Mouse (Mus musculus) limb, embryonic 11.5 days (tissue): ENCODE data around the gene Med13l. TPM values are rescaled to one million over a fixed set of nuclear protein-coding genes. Genes with fewer than 3 reads are reported as not detected.

Source experiments
- ATAC-seq: fragments of 200-750 bp; cut with Nextera tagmentation; 2 replicates; pipeline ENCODE4 v1.8.0; 2017; ENCODE audit warnings: low read depth; ENCODE audit not compliant: insufficient number of reproducible peaks, low FRiP score, low TSS enrichment
- DNase-seq: peaks from one replicate; pipeline ENCODE4 v3.0.0-alpha.2; 2015; ENCODE audit warnings: low spot score
- H3K27ac ChIP-seq: fragments of 300-500 bp; sonication (generic); replicated peaks from 2 replicates; pipeline ENCODE4 v1.5.1; 2014; ENCODE audit warnings: low read depth, mild to moderate bottlenecking, low read length
- H3K27me3 ChIP-seq: fragments of 300-500 bp; sonication (generic); 2 replicates; pipeline ENCODE4 v1.6.1; 2014; ENCODE audit warnings: mild to moderate bottlenecking, low read length, mixed read lengths; ENCODE audit not compliant: control insufficient read depth, insufficient read depth
- H3K36me3 ChIP-seq: fragments of 300-500 bp; sonication (generic); 2 replicates; pipeline ENCODE4 v1.6.1; 2014; ENCODE audit warnings: mild to moderate bottlenecking, low read length, moderate library complexity, mixed read lengths; ENCODE audit not compliant: control insufficient read depth, insufficient read depth
- H3K4me1 ChIP-seq: fragments of 300-500 bp; sonication (generic); 2 replicates; pipeline ENCODE4 v1.6.1; 2014; ENCODE audit warnings: low read length, mixed read lengths; ENCODE audit not compliant: control insufficient read depth, insufficient read depth
- H3K4me2 ChIP-seq: fragments of 300-500 bp; sonication (generic); 2 replicates; pipeline ENCODE4 v1.6.1; 2014; ENCODE audit warnings: low read depth, mild to moderate bottlenecking, moderate library complexity; ENCODE audit not compliant: severe bottlenecking
- H3K4me3 ChIP-seq: fragments of 300-500 bp; sonication (generic); 2 replicates; pipeline ENCODE4 v1.5.1; 2014; ENCODE audit warnings: low read depth, low read length
- H3K9ac ChIP-seq: fragments of 300-500 bp; sonication (generic); 2 replicates; pipeline ENCODE4 v1.6.1; 2014; ENCODE audit warnings: mild to moderate bottlenecking, low read length
- H3K9me3 ChIP-seq: fragments of 300-500 bp; sonication (generic); 2 replicates; pipeline ENCODE4 v1.6.1; 2016; ENCODE audit warnings: low read length; ENCODE audit not compliant: control insufficient read depth
- WGBS: fragments of 180-500 bp; shearing (Covaris S2); extraction: QIAGEN DNeasy Blood & Tissue Kit; methylation state at CpG from one replicate; pipeline ENCODE4 v1.1.7; 2014; 5-methylcytosine and 5-hydroxymethylcytosine counted together
- polyA plus RNA-seq: library from polyadenylated mRNA; unstranded; fragments of >200 nt; fragmentation: Nextera tagmentation; extraction: Ambion mirVana; gene quantifications from 2 replicates; pipeline ENCODE4 v1.2.1, GENCODE M21; 2014

The Med13l gene
- polyA plus RNA-seq, 1 experiment from 2014 or later, result 15.1 TPM

DNA sequence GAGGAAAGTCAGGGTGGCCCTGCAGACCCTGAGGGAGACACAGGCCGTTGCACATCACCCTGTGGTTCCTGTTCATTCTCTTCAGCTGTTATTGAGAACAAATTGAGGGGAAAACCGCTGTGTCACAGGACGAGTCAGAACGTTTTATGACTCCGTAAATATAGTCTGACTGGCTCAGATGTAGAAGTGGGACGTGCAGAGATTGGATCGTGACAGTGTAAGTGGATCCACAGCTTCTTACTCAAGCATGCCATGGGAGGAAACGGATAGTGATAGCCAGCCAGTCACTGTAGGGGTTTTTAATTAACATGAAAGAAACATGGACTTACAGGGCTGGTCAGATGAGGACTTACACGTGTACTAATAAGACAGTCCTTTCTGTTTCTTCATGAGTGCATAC lies 174.0 kb downstream of the Med13l start:
- no peaks in the 10 kb centered on the region for H3K4me1 ChIP-seq
- no peaks in the 10 kb centered on the region for H3K27me3 ChIP-seq
- ATAC-seq, result no peak
- DNase-seq, result no peak
- H3K36me3 ChIP-seq, result peaks cover 16% of the 10 kb centered on the region; the same call in 1 of the 2 replicates
- H3K9ac ChIP-seq, result no peak overlapping the region
- no peaks in the 10 kb centered on the region for H3K9me3 ChIP-seq
- WGBS, result 64% methylated on average over 9 of the region's 9 CpGs
- no peak overlapping the region for H3K4me2 ChIP-seq
- no peak overlapping the region for H3K27ac ChIP-seq
- no peak overlapping the region for H3K4me3 ChIP-seq

DNA sequence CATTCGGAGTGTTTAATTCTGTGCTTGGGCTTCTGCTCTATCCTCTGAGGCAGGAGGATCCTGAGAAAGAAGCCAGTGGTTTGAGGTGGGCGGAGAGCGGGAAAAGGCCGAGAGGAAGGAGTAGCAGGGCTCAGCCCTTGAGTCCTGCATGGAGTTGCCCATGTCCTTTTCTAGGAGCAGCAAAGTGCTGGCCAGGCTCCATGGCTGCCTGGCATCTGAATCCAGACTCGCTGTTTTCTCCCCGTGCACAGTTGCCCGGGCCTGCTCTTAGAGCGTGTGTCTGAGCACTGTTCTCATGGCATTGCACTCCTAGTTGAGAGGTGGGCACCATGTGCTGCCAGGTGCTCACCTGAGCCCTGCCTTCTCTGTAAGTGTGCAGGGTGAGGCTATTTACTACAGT lies 175.3 kb downstream of the Med13l start:
- Histone ChIP-seq H3K27ac (no peak overlapping the region), H3K27me3 (no peaks in the 10 kb centered on the region), H3K9me3 (0 out of 2 replicates have a peak, but pooled peaks cover 7% of the 10 kb centered on the region), H3K4me2 (no peak overlapping the region), H3K36me3 (peaks cover 18% of the 10 kb centered on the region), H3K4me1 (no peaks in the 10 kb centered on the region), H3K4me3 (no peak overlapping the region), H3K9ac (no peak overlapping the region)
- WGBS, result 95% methylated on average over 8 of the region's 8 CpGs
- ATAC-seq (no peak), DNase-seq (no peak)

DNA sequence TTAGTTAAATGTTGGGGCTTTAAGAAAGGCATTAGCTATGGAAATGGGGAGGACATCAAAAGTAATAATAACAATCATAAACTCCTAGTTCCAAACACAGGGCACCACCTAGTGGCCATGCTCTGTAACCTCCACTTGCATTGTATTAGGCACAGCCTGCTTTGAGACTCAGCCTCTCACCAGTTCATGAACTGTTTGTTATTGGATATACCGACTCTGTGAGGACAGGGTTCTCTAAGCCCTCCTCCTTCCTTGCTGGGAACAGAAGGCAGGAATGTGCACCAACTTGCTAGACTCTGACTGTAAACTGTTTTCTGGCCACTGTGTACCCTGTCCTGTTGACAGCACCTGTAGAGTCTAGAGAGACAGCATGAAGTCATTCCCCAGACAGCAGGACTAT lies 177.1 kb downstream of the Med13l start:
- H3K36me3 ChIP-seq, result peaks cover 17% of the 10 kb centered on the region
- 63% methylated on average over 1 of the region's 1 CpGs for whole genome bisulfite sequencing
- 0 out of 2 replicates have a peak, but pooled peaks cover 7% of the 10 kb centered on the region for H3K9me3 ChIP-seq
- no peak for ATAC-seq
- H3K9ac ChIP-seq, result no peak overlapping the region
- no peaks in the 10 kb centered on the region for H3K4me1 ChIP-seq
- DNase-seq, result peak; percentile 71
- H3K27ac ChIP-seq, result no peak overlapping the region
- no peak overlapping the region for H3K4me3 ChIP-seq
- H3K27me3 ChIP-seq, result no peaks in the 10 kb centered on the region
- no peak overlapping the region for H3K4me2 ChIP-seq

DNA sequence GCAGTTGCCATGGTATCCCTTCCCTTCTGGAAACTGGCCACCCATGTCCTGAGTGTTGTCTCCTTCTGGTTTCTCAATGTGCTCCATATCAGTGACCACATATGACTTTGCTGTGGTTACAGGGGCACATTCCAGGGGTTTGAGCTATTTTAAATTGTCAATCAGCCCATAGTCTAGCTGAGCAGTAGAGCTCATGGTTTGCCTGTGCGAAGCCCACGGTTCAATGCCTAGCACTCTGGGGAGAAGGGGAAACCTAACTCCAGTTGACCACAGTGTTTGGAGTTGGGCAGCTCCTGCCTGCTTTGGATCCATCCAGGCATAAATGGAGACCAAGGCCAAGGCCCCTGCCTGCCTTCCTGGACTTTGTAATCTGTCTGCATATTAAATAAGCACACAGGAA lies 182.6 kb downstream of the Med13l start:
- WGBS, result 98% methylated on average over 2 of the region's 2 CpGs
- H3K36me3 ChIP-seq, result peaks cover 29% of the 10 kb centered on the region

DNA sequence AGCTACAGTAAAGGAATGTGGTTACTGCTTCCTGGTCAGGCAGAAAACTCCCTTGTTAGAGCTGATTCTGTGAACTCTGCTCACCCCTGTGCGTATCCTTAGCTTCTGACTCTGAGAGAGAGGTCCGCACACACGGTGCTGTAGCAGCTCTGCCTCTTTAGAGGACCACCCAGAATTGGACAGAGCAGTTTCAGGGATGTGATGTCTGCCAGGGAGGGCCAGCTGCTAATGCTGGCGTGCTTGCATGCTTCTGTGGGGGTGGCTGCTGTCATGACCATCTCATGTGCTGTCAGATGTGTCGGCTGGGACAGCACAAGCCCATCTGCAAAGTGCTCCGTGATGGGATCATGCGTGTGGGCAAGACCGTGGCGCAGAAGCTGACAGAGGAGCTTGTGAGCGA lies 186.5 kb downstream of the Med13l start:
- no peaks in the 10 kb centered on the region for H3K4me1 ChIP-seq
- H3K27ac ChIP-seq, result no peak overlapping the region
- no peak overlapping the region for H3K4me2 ChIP-seq
- H3K27me3 ChIP-seq, result no peaks in the 10 kb centered on the region
- no peak for ATAC-seq
- no peaks in the 10 kb centered on the region for H3K9me3 ChIP-seq
- 90% methylated on average over 10 of the region's 10 CpGs for WGBS
- H3K9ac ChIP-seq, result no peak overlapping the region
- no peak for DNase-seq
- no peak overlapping the region for H3K4me3 ChIP-seq
- H3K36me3 ChIP-seq, result peaks cover 38% of the 10 kb centered on the region

More for the DNA sequence above, 182.6 kb downstream of the Med13l start:
- DNase-seq (no peak), ATAC-seq (no peak)
- Histone ChIP-seq H3K9me3 (0 out of 2 replicates have a peak, but pooled peaks cover 7% of the 10 kb centered on the region), H3K9ac (no peak overlapping the region), H3K27me3 (no peaks in the 10 kb centered on the region), H3K4me3 (no peak overlapping the region), H3K27ac (no peak overlapping the region), H3K4me1 (no peaks in the 10 kb centered on the region), H3K4me2 (no peak overlapping the region)

DNA sequence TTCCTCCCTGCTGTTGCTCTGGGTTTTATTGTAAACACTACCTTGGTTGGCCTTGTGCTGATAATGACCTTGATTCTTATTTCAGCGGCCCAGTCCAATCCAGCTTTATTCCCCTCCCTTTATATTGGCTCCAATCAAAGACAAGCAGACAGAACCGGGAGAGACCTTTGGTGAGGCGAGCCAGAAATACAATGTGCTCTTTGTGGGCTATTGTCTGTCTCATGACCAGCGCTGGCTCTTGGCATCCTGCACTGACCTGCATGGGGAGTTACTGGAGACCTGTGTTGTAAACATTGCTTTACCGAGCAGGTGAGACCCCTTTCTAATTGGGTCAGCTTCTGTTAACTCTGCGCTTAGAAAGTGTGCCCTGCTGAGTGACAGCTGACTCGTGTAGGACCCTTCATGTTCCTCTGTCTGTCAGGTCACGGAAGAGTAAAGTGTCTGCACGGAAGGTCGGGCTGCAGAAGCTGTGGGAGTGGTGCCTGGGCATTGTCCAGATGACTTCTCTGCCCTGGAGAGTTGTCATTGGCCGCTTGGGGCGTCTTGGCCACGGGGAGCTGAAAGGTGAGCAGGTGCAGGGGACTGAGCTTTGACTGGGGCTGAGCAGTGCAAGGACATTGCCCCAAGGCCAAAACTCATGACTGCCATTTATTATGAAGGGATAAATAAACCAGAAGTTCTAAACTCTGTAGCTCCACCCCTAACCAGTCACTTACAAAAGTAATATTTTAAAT lies 191.1 kb downstream of the Med13l start:
- Histone ChIP-seq H3K4me2 (no peak overlapping the region), H3K9ac (no peak overlapping the region), H3K27me3 (no peaks in the 10 kb centered on the region), H3K9me3 (no peaks in the 10 kb centered on the region), H3K36me3 (peaks cover 34% of the 10 kb centered on the region), H3K4me3 (no peak overlapping the region), H3K27ac (no peak overlapping the region), H3K4me1 (no peaks in the 10 kb centered on the region)
- ATAC-seq (no peak), DNase-seq (no peak)
- WGBS, result 84% methylated on average over 13 of the region's 13 CpGs

DNA sequence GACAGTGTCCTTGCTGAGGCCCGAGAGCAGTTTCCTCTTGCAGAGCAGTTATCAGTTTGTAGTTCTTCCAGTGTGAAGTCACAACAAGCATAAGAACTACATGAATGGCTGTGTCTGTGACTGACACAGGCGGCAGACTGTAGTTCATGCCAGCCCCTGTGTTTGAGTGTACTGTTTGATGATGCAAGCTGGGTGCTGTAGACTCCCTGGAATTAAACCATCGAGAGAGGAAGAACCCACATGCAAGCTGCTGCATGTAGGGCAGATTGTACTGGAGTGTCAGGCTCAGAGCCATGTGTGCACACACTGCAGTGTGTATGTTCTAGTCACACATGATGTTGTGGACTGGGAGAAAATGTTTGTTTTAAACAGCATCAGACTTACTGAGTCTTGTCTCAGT lies 192.4 kb downstream of the Med13l start:
- H3K27me3 ChIP-seq, result no peaks in the 10 kb centered on the region
- ATAC-seq, result no peak
- DNase-seq, result no peak
- H3K36me3 ChIP-seq, result peaks cover 39% of the 10 kb centered on the region
- no peak overlapping the region for H3K27ac ChIP-seq
- H3K4me3 ChIP-seq, result no peak overlapping the region
- H3K4me1 ChIP-seq, result no peaks in the 10 kb centered on the region
- H3K4me2 ChIP-seq, result no peak overlapping the region
- no peak overlapping the region for H3K9ac ChIP-seq
- no peaks in the 10 kb centered on the region for H3K9me3 ChIP-seq
- WGBS, result 94% methylated on average over 3 of the region's 3 CpGs

DNA sequence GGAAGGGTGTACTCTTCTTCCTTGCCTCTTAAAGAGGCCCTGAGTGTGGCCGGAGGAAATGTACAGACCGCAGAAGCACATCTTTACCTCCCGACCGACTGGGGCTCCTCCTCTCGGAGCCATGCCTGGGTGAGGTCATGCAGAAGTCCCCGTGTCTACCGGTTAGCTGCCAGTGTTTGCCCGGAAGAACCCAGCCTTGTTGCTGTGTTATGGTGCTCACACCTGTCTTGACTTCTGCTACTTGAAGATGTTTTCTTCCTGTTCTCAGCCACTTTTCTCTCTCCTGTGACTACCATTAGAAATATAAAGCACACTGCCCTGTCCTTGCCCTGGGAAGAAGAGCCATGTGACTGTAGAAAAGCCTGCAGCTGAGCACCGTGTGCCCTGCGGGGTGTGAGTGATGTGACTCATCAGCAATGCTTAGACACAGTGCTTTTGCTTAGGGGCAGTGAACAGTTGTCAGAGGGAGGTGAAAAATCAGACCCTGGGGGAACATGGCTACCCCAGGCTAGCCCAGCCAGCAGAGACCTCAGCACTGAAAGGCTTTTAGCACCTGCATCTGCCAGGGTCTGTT lies 193.1 kb downstream of the Med13l start:
- H3K4me2 ChIP-seq, result no peak overlapping the region
- DNase-seq (no peak), ATAC-seq (no peak)
- WGBS, result 92% methylated on average over 10 of the region's 10 CpGs
- no peak overlapping the region for H3K4me3 ChIP-seq
- no peaks in the 10 kb centered on the region for H3K27me3 ChIP-seq
- H3K27ac ChIP-seq, result no peak overlapping the region
- H3K9me3 ChIP-seq, result no peaks in the 10 kb centered on the region
- H3K36me3 ChIP-seq, result peaks cover 40% of the 10 kb centered on the region
- no peak overlapping the region for H3K9ac ChIP-seq
- no peaks in the 10 kb centered on the region for H3K4me1 ChIP-seq
